Mouse (Mus musculus): Measurements from ENCODE around the gene Ppp1r21. TPM values are rescaled to one million over a fixed set of nuclear protein-coding genes. Genes with fewer than 3 reads are reported as not detected.

The Ppp1r21 gene
- polyA plus RNA-seq (2012; rRNA removed): 39.5 and 47.7 TPM in 2 replicates

- Histone ChIP-seq H3K27ac (ENCODE audit: insufficient read depth, low read depth, low read length) (peak within 1 kb of the TSS; percentile 70), H3K4me3 (ENCODE audit: insufficient read depth, low read depth, low read length) (peak within 1 kb of the TSS; percentile 84), H3K4me1 (ENCODE audit: control insufficient read depth, insufficient read depth, low read length) (peaks cover 5% of the 10 kb centered on the region), H3K36me3 (ENCODE audit: control insufficient read depth, insufficient read depth, low read length) (no peaks in the 10 kb centered on the region), H3K27me3 (replicated peaks; ENCODE audit: control insufficient read depth, insufficient read depth, low read length) (no peaks in the 10 kb centered on the region)
- 6% methylated on average over 46 of the region's 49 CpGs for WGBS
- TF ChIP-seq CTCF (conservative IDR thresholded peaks at IDR 0.05; ENCODE audit: insufficient read depth, insufficient read length, low read depth, low read length): no peak
- no peak for TF ChIP-seq POLR2A (IDR thresholded peaks at IDR 0.05; ENCODE audit: low read depth, low read length)
- peak; percentile 99 for DNase-seq
Measured at GRCm38 (mm10) chr17:88529519-88530235, at the start of gene Ppp1r21. TSS of gene Ppp1r21 (plus strand) at chr17:88530118.

GRCm38 (mm10) chr17:88480369-88480768, 49.5 kb upstream of the Ppp1r21 start:
- H3K4me1 ChIP-seq (ENCODE audit: control insufficient read depth, insufficient read depth, low read length): no peaks in the 10 kb centered on the region
- no peaks in the 10 kb centered on the region for H3K27me3 ChIP-seq (replicated peaks; ENCODE audit: control insufficient read depth, insufficient read depth, low read length)
- no peak for DNase-seq
- H3K27ac ChIP-seq (ENCODE audit: insufficient read depth, low read depth, low read length): no peak overlapping the region
- H3K4me3 ChIP-seq (ENCODE audit: insufficient read depth, low read depth, low read length): no peak overlapping the region
- H3K36me3 ChIP-seq (ENCODE audit: control insufficient read depth, insufficient read depth, low read length): no peaks in the 10 kb centered on the region; the same call in 1 of the 2 replicates
- WGBS: 91% methylated on average over 10 of the region's 10 CpGs
- TF ChIP-seq POLR2A (IDR thresholded peaks at IDR 0.05; ENCODE audit: low read depth, low read length) (no peak), CTCF (conservative IDR thresholded peaks at IDR 0.05; ENCODE audit: insufficient read depth, insufficient read length, low read depth, low read length) (no peak)

- no peak overlapping the region for H3K27ac ChIP-seq (ENCODE audit: insufficient read depth, low read depth, low read length)
- H3K36me3 ChIP-seq (ENCODE audit: control insufficient read depth, insufficient read depth, low read length): no peaks in the 10 kb centered on the region; the same call in 1 of the 2 replicates
- no peak overlapping the region for H3K4me3 ChIP-seq (ENCODE audit: insufficient read depth, low read depth, low read length)
- no peak for TF ChIP-seq CTCF (conservative IDR thresholded peaks at IDR 0.05; ENCODE audit: insufficient read depth, insufficient read length, low read depth, low read length)
- TF ChIP-seq POLR2A (IDR thresholded peaks at IDR 0.05; ENCODE audit: low read depth, low read length): no peak
- DNase-seq: no peak
- WGBS: 91% methylated on average over 2 of the region's 2 CpGs
- no peaks in the 10 kb centered on the region for H3K4me1 ChIP-seq (ENCODE audit: control insufficient read depth, insufficient read depth, low read length)
- H3K27me3 ChIP-seq (replicated peaks; ENCODE audit: control insufficient read depth, insufficient read depth, low read length): no peaks in the 10 kb centered on the region
Measured at GRCm38 (mm10) chr17:88481062-88481461, 48.9 kb upstream of the Ppp1r21 start.

GRCm38 (mm10) chr17:88481587-88481986, 48.3 kb upstream of the Ppp1r21 start:
- DNase-seq: no peak
- no peak for TF ChIP-seq CTCF (conservative IDR thresholded peaks at IDR 0.05; ENCODE audit: insufficient read depth, insufficient read length, low read depth, low read length)
- TF ChIP-seq POLR2A (IDR thresholded peaks at IDR 0.05; ENCODE audit: low read depth, low read length): no peak
- H3K27me3 ChIP-seq (replicated peaks; ENCODE audit: control insufficient read depth, insufficient read depth, low read length): no peaks in the 10 kb centered on the region
- no peak overlapping the region for H3K27ac ChIP-seq (ENCODE audit: insufficient read depth, low read depth, low read length)
- no peak overlapping the region for H3K4me3 ChIP-seq (ENCODE audit: insufficient read depth, low read depth, low read length)
- H3K36me3 ChIP-seq (ENCODE audit: control insufficient read depth, insufficient read depth, low read length): no peaks in the 10 kb centered on the region; the same call in 1 of the 2 replicates
- WGBS: 89% methylated on average over 3 of the region's 3 CpGs
- no peaks in the 10 kb centered on the region for H3K4me1 ChIP-seq (ENCODE audit: control insufficient read depth, insufficient read depth, low read length)

GRCm38 (mm10) chr17:88484539-88484938, 45.4 kb upstream of the Ppp1r21 start:
- WGBS: 94% methylated on average over 11 of the region's 11 CpGs
- no peaks in the 10 kb centered on the region for H3K4me1 ChIP-seq (ENCODE audit: control insufficient read depth, insufficient read depth, low read length)
- no peaks in the 10 kb centered on the region; the same call in 1 of the 2 replicates for H3K36me3 ChIP-seq (ENCODE audit: control insufficient read depth, insufficient read depth, low read length)
- no peak overlapping the region for H3K27ac ChIP-seq (ENCODE audit: insufficient read depth, low read depth, low read length)
- TF ChIP-seq CTCF (conservative IDR thresholded peaks at IDR 0.05; ENCODE audit: insufficient read depth, insufficient read length, low read depth, low read length) (no peak), POLR2A (IDR thresholded peaks at IDR 0.05; ENCODE audit: low read depth, low read length) (no peak)
- no peak overlapping the region for H3K4me3 ChIP-seq (ENCODE audit: insufficient read depth, low read depth, low read length)
- no peaks in the 10 kb centered on the region for H3K27me3 ChIP-seq (replicated peaks; ENCODE audit: control insufficient read depth, insufficient read depth, low read length)
- no peak for DNase-seq

GRCm38 (mm10) chr17:88484951-88485350, 45.0 kb upstream of the Ppp1r21 start:
- TF ChIP-seq CTCF (conservative IDR thresholded peaks at IDR 0.05; ENCODE audit: insufficient read depth, insufficient read length, low read depth, low read length) (no peak), POLR2A (IDR thresholded peaks at IDR 0.05; ENCODE audit: low read depth, low read length) (no peak)
- DNase-seq: no peak
- Histone ChIP-seq H3K27me3 (replicated peaks; ENCODE audit: control insufficient read depth, insufficient read depth, low read length) (no peaks in the 10 kb centered on the region), H3K4me3 (ENCODE audit: insufficient read depth, low read depth, low read length) (no peak overlapping the region), H3K36me3 (ENCODE audit: control insufficient read depth, insufficient read depth, low read length) (no peaks in the 10 kb centered on the region; the same call in 1 of the 2 replicates), H3K4me1 (ENCODE audit: control insufficient read depth, insufficient read depth, low read length) (no peaks in the 10 kb centered on the region), H3K27ac (ENCODE audit: insufficient read depth, low read depth, low read length) (no peak overlapping the region)
- 100% methylated on average over 1 of the region's 1 CpGs for WGBS

- no peaks in the 10 kb centered on the region for H3K27me3 ChIP-seq (replicated peaks; ENCODE audit: control insufficient read depth, insufficient read depth, low read length)
- H3K4me1 ChIP-seq (ENCODE audit: control insufficient read depth, insufficient read depth, low read length): no peaks in the 10 kb centered on the region
- no peak overlapping the region for H3K4me3 ChIP-seq (ENCODE audit: insufficient read depth, low read depth, low read length)
- WGBS: 93% methylated on average over 10 of the region's 10 CpGs
- no peak overlapping the region for H3K27ac ChIP-seq (ENCODE audit: insufficient read depth, low read depth, low read length)
- DNase-seq: no peak
- H3K36me3 ChIP-seq (ENCODE audit: control insufficient read depth, insufficient read depth, low read length): no peaks in the 10 kb centered on the region
- TF ChIP-seq POLR2A (IDR thresholded peaks at IDR 0.05; ENCODE audit: low read depth, low read length) (no peak), CTCF (conservative IDR thresholded peaks at IDR 0.05; ENCODE audit: insufficient read depth, insufficient read length, low read depth, low read length) (no peak)
Measured at GRCm38 (mm10) chr17:88490546-88490945, 39.4 kb upstream of the Ppp1r21 start.
